Mouse (Mus musculus): Measurements from ENCODE around the gene Wdr70. TPM values are rescaled to one million over a fixed set of nuclear protein-coding genes. Genes with fewer than 3 reads are reported as not detected.

Wdr70 gene
- polyA plus RNA-seq, 1 experiment from 2014 or later: 69.6 TPM

GRCm38 (mm10) chr15:7877560-7878467 is 221.2 kb downstream of the Wdr70 start:
- Histone ChIP-seq H3K27ac (no peak overlapping the region), H3K27me3 (replicated peaks) (no peaks in the 10 kb centered on the region), H3K4me2 (replicated peaks) (no peak overlapping the region), H3K4me1 (peaks cover 7% of the 10 kb centered on the region; the same call in 1 of the 2 replicates), H3K36me3 (peaks cover 5% of the 10 kb centered on the region), H3K4me3 (no peak overlapping the region), H3K9me3 (no peaks in the 10 kb centered on the region), H3K9ac (no peak overlapping the region)
- ATAC-seq (ENCODE audit: low FRiP score, low read depth): no peak
- WGBS: 29% methylated on average over 22 of the region's 22 CpGs

DNA sequence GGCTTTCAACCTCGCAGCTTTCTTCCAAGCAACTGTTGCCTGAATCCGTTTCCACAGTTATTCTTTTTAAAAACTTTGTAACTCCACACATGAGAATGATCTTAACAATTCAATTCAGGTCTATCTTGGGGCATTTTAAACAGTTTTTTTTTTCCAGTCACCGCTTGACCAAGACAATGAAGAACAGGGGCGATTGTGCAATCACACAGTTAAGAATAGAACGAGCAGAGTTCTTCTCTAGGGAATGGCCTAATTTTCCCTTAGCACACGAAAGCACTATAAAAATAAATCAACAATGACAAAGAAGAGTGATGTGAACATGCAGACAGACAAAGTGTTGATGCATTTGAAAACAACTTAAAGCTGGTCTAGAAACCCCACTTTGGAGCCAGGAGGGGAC is 223.1 kb downstream of the Wdr70 start:
- no peaks in the 10 kb centered on the region for H3K9me3 ChIP-seq
- WGBS: 44% methylated on average over 6 of the region's 6 CpGs
- no peaks in the 10 kb centered on the region for H3K27me3 ChIP-seq (replicated peaks)
- H3K4me3 ChIP-seq: no peak overlapping the region
- H3K4me2 ChIP-seq (replicated peaks): no peak overlapping the region
- no peak for ATAC-seq (ENCODE audit: low FRiP score, low read depth)
- H3K4me1 ChIP-seq: peaks cover 7% of the 10 kb centered on the region; the same call in 1 of the 2 replicates
- no peak overlapping the region for H3K27ac ChIP-seq
- H3K36me3 ChIP-seq: no peaks in the 10 kb centered on the region
- H3K9ac ChIP-seq: no peak overlapping the region

GRCm38 (mm10) chr15:7872473-7872872 is 226.5 kb downstream of the Wdr70 start:
- Histone ChIP-seq H3K4me3 (no peak overlapping the region), H3K9me3 (no peaks in the 10 kb centered on the region), H3K36me3 (no peaks in the 10 kb centered on the region), H3K4me2 (replicated peaks) (no peak overlapping the region), H3K27ac (no peak overlapping the region), H3K9ac (no peak overlapping the region), H3K4me1 (no peaks in the 10 kb centered on the region), H3K27me3 (replicated peaks) (no peaks in the 10 kb centered on the region)
- WGBS: 79% methylated on average over 5 of the region's 5 CpGs
- ATAC-seq (ENCODE audit: low FRiP score, low read depth): no peak

DNA sequence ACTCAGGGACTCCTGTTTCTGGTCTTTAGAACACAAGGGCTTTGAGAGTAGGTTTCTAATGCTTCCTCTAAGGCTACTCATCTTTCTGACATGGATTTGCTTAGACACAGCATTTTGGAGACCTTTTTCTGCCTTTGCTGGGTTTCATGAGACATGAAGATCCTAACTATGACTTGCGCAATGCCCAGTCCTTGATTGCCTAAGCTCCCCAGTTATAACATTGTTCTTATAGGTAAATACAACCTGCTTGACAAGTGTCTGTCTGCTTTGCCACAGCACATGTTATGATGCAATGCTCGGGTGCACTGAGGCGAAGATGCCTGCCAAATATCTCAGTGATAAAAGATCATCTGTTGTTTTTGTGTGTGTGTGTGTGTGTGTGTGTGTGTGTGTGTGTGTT is 233.7 kb downstream of the Wdr70 start:
- no peak overlapping the region for H3K4me2 ChIP-seq (replicated peaks)
- H3K9ac ChIP-seq: no peak overlapping the region
- 93% methylated on average over 3 of the region's 3 CpGs for WGBS
- H3K27ac ChIP-seq: no peak overlapping the region
- H3K4me3 ChIP-seq: no peak overlapping the region
- H3K9me3 ChIP-seq: no peaks in the 10 kb centered on the region
- no peaks in the 10 kb centered on the region for H3K4me1 ChIP-seq
- no peak for ATAC-seq (ENCODE audit: low FRiP score, low read depth)
- no peaks in the 10 kb centered on the region for H3K36me3 ChIP-seq
- H3K27me3 ChIP-seq (replicated peaks): no peaks in the 10 kb centered on the region

- Histone ChIP-seq H3K4me2 (replicated peaks) (no peak overlapping the region), H3K4me3 (no peak overlapping the region), H3K27me3 (replicated peaks) (no peaks in the 10 kb centered on the region), H3K9ac (no peak overlapping the region), H3K27ac (no peak overlapping the region), H3K9me3 (no peaks in the 10 kb centered on the region), H3K4me1 (no peaks in the 10 kb centered on the region), H3K36me3 (no peaks in the 10 kb centered on the region)
- 67% methylated on average over 5 of the region's 5 CpGs for WGBS
- no peak for ATAC-seq (ENCODE audit: low FRiP score, low read depth)
These were observed 235.7 kb downstream of the Wdr70 start for GRCm38 (mm10) chr15:7863328-7863727.

DNA sequence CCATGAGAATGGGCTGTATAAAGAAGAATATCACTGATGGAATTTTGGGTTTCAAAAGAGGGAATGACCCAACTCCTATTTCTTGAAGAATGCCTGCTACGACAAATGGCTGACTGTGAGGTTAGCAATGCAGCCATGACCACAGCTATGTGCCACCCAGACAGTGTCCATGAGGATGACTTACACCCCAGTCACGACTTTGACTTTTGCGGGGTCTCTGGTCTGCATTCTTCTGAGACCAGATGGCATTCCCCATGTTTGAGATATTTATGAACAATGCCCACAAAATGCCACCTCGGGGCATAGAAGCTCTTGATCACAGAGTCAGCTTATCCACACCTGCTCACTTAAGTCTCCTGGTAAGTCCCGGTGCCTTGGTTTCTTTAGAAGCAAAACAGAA is 236.1 kb downstream of the Wdr70 start:
- Histone ChIP-seq H3K9me3 (no peaks in the 10 kb centered on the region), H3K36me3 (no peaks in the 10 kb centered on the region), H3K27ac (no peak overlapping the region), H3K27me3 (replicated peaks) (no peaks in the 10 kb centered on the region), H3K4me3 (no peak overlapping the region), H3K9ac (no peak overlapping the region), H3K4me1 (no peaks in the 10 kb centered on the region), H3K4me2 (replicated peaks) (no peak overlapping the region)
- no peak for ATAC-seq (ENCODE audit: low FRiP score, low read depth)
- WGBS: 90% methylated on average over 5 of the region's 5 CpGs

- H3K4me1 ChIP-seq: no peaks in the 10 kb centered on the region
- WGBS: 80% methylated on average over 5 of the region's 5 CpGs
- no peaks in the 10 kb centered on the region for H3K9me3 ChIP-seq
- H3K27me3 ChIP-seq (replicated peaks): no peaks in the 10 kb centered on the region
- ATAC-seq (ENCODE audit: low FRiP score, low read depth): no peak
- no peak overlapping the region for H3K4me3 ChIP-seq
- no peak overlapping the region for H3K9ac ChIP-seq
- no peaks in the 10 kb centered on the region for H3K36me3 ChIP-seq
- no peak overlapping the region for H3K4me2 ChIP-seq (replicated peaks)
- no peak overlapping the region for H3K27ac ChIP-seq
These were observed 240.2 kb downstream of the Wdr70 start for GRCm38 (mm10) chr15:7858841-7859240.

DNA sequence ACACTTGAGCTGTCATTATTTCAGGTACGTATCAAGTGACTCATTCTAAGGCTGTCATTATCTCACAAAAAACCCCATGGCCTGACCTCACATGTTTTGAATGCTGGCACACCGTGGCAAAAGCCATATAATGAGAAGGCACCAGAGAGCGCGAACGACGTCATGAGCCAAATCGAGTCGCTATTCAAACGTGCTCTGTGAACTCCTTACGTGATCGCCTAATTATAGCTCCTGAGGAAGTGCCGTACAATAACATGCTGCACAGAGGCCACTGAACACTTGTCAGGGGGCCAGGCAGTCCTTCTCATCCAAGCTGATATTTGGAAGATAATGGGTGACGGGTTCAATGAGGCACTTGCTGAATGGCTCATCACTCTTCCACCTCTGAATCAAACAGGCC is 241.6 kb downstream of the Wdr70 start:
- Histone ChIP-seq H3K4me3 (no peak overlapping the region), H3K27me3 (replicated peaks) (no peaks in the 10 kb centered on the region), H3K9me3 (no peaks in the 10 kb centered on the region), H3K9ac (no peak overlapping the region), H3K36me3 (no peaks in the 10 kb centered on the region), H3K27ac (no peak overlapping the region), H3K4me2 (replicated peaks) (no peak overlapping the region), H3K4me1 (no peaks in the 10 kb centered on the region)
- ATAC-seq (ENCODE audit: low FRiP score, low read depth): no peak
- 80% methylated on average over 13 of the region's 13 CpGs for WGBS

DNA sequence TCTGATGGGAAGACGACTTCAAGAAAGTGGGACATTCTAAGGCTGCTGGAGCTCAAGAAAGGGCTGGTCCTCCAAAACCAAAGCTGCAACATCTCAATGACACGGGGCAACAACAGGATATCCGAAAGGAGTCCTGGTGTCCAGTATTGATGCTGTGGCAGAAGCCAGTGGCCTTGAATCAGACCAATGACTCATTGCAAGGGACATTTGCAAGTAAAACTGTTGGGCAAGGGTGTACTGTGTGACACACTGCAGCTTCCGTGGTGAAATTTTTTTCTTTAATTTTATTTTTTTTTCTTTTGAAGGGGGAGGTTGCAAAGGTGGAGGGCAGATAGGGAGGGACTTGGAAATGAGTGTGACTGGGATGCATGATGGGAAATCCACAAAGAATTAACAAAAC is 256.6 kb downstream of the Wdr70 start:
- Histone ChIP-seq H3K4me3 (no peak overlapping the region), H3K4me1 (no peaks in the 10 kb centered on the region), H3K4me2 (replicated peaks) (no peak overlapping the region), H3K27me3 (replicated peaks) (no peaks in the 10 kb centered on the region), H3K27ac (no peak overlapping the region), H3K36me3 (no peaks in the 10 kb centered on the region), H3K9ac (no peak overlapping the region), H3K9me3 (no peaks in the 10 kb centered on the region)
- WGBS: 92% methylated on average over 4 of the region's 4 CpGs
- no peak for ATAC-seq (ENCODE audit: low FRiP score, low read depth)

DNA sequence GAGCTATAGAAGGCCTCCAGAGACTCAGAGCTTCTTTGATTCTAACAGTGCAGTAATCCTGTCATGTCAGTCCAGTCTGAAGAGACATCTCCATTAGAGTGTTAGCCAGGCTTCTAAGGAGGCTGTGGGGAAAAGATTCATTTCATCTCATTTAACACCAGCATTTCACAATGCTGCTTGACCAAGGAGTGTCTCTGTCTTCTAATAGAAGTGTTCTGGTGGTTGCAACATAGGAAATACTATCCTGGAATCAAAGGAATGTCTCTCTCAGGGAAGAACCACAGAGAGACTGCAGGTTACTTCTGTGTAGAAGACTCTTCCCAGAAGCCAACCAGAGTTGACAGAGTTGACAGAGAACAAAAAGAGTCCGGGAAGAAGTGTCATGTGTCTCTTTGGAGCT is 257.3 kb downstream of the Wdr70 start:
- H3K36me3 ChIP-seq: no peaks in the 10 kb centered on the region
- no peaks in the 10 kb centered on the region for H3K9me3 ChIP-seq
- no peak overlapping the region for H3K27ac ChIP-seq
- ATAC-seq (ENCODE audit: low FRiP score, low read depth): no peak
- H3K9ac ChIP-seq: no peak overlapping the region
- H3K4me3 ChIP-seq: no peak overlapping the region
- no peaks in the 10 kb centered on the region for H3K27me3 ChIP-seq (replicated peaks)
- WGBS: 86% methylated on average over 1 of the region's 1 CpGs
- no peak overlapping the region for H3K4me2 ChIP-seq (replicated peaks)
- H3K4me1 ChIP-seq: no peaks in the 10 kb centered on the region

DNA sequence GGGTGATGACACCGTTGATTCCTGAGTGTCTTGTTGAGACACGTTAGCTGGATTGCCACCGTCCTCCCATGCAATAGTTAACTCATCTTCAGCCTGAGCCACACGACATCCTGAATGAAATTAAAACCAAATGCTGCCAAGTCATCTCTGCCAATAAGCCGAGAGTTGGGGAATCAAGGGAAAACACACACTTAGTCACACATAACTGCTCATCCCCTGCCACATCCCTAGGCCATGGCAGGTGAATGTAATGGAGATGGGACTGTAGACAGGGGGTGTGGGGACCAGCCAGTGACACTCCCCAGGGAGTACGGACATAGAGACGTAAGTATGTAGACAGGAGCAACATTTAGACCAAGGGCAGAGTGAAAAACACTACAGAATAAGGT is 260.1 kb downstream of the Wdr70 start:
- no peak for ATAC-seq (ENCODE audit: low FRiP score, low read depth)
- H3K4me2 ChIP-seq (replicated peaks): no peak overlapping the region
- H3K4me3 ChIP-seq: no peak overlapping the region
- no peaks in the 10 kb centered on the region for H3K27me3 ChIP-seq (replicated peaks)
- no peaks in the 10 kb centered on the region for H3K9me3 ChIP-seq
- H3K4me1 ChIP-seq: no peaks in the 10 kb centered on the region
- H3K27ac ChIP-seq: no peak overlapping the region
- H3K9ac ChIP-seq: no peak overlapping the region
- no peaks in the 10 kb centered on the region for H3K36me3 ChIP-seq
- WGBS: 85% methylated on average over 7 of the region's 7 CpGs

GRCm38 (mm10) chr15:7838060-7838920 is 260.7 kb downstream of the Wdr70 start:
- ATAC-seq (ENCODE audit: low FRiP score, low read depth): no peak
- no peaks in the 10 kb centered on the region for H3K4me1 ChIP-seq
- no peaks in the 10 kb centered on the region for H3K36me3 ChIP-seq
- no peak overlapping the region for H3K9ac ChIP-seq
- H3K4me2 ChIP-seq (replicated peaks): no peak overlapping the region
- H3K27ac ChIP-seq: no peak overlapping the region
- H3K4me3 ChIP-seq: no peak overlapping the region
- no peaks in the 10 kb centered on the region for H3K9me3 ChIP-seq
- H3K27me3 ChIP-seq (replicated peaks): no peaks in the 10 kb centered on the region
- WGBS: 88% methylated on average over 8 of the region's 8 CpGs
